Mouse (Mus musculus) lung, embryonic 15.5 days (tissue): Measurements from ENCODE around the gene Gabpa. TPM values are rescaled to one million over a fixed set of nuclear protein-coding genes. Genes with fewer than 3 reads are reported as not detected.

Experiments
- ATAC-seq: fragments of 200-750 bp; cut with Nextera tagmentation; 2 replicates; pipeline ENCODE4 v1.8.0; 2017; ENCODE audit warnings: moderate number of reproducible peaks, borderline replicate concordance; ENCODE audit not compliant: low FRiP score, low TSS enrichment; ENCODE audit errors: extremely low read depth
- H3K27ac ChIP-seq: fragments of 300-500 bp; sonication (generic); 2 replicates; pipeline ENCODE4 v1.5.1; 2015; ENCODE audit warnings: moderate library complexity, mild to moderate bottlenecking, inconsistent platforms
- H3K27me3 ChIP-seq: fragments of 300-500 bp; sonication (generic); 2 replicates; pipeline ENCODE4 v1.6.1; 2015; ENCODE audit warnings: inconsistent platforms
- H3K36me3 ChIP-seq: fragments of 300-500 bp; sonication (generic); 2 replicates; pipeline ENCODE4 v1.6.1; 2015; ENCODE audit warnings: inconsistent platforms
- H3K4me1 ChIP-seq: fragments of 300-500 bp; sonication (generic); 2 replicates; pipeline ENCODE4 v1.6.1; 2015; ENCODE audit warnings: inconsistent platforms
- H3K4me2 ChIP-seq: fragments of 300-500 bp; sonication (generic); 2 replicates; pipeline ENCODE4 v1.6.1; 2015; ENCODE audit warnings: inconsistent platforms, mild to moderate bottlenecking, moderate library complexity
- H3K4me3 ChIP-seq: fragments of 300-500 bp; sonication (generic); 2 replicates; pipeline ENCODE4 v1.5.1; 2015; ENCODE audit warnings: mild to moderate bottlenecking, inconsistent platforms
- H3K9ac ChIP-seq: fragments of 300-500 bp; sonication (generic); 2 replicates; pipeline ENCODE4 v1.6.1; 2015; ENCODE audit warnings: inconsistent platforms
- H3K9me3 ChIP-seq: fragments of 300-500 bp; sonication (generic); 2 replicates; pipeline ENCODE4 v1.6.1; 2016; ENCODE audit warnings: inconsistent platforms
- whole genome bisulfite sequencing: fragments of 180-500 bp; shearing (Covaris S2); methylation state at CpG from one replicate; pipeline ENCODE4 v1.1.7; 2015; 5-methylcytosine and 5-hydroxymethylcytosine counted together
- polyA plus RNA-seq: library from polyadenylated mRNA; unstranded; fragments of >200 nt; fragmentation: Nextera tagmentation; extraction: Ambion mirVana; gene quantifications from 2 replicates; pipeline ENCODE4 v1.2.1, GENCODE M21; 2015

Gene Gabpa
- polyA plus RNA-seq, 1 experiment from 2014 or later = 39.7 TPM

- no peak for ATAC-seq
- Histone ChIP-seq H3K4me2 (no peak overlapping the region), H3K27me3 (no peaks in the 10 kb centered on the region), H3K4me1 (no peaks in the 10 kb centered on the region), H3K9me3 (no peaks in the 10 kb centered on the region), H3K9ac (no peak overlapping the region), H3K27ac (no peak overlapping the region), H3K4me3 (no peak overlapping the region), H3K36me3 (no peaks in the 10 kb centered on the region)
- 76% methylated on average over 8 of the region's 8 CpGs for WGBS
Observed at GRCm38 (mm10) chr16:84873805-84874204, 39.1 kb downstream of the Gabpa start.

GRCm38 (mm10) chr16:84875012-84875717, 40.4 kb downstream of the Gabpa start:
- WGBS = 43% methylated on average over 24 of the region's 24 CpGs
- H3K4me3 ChIP-seq = 0 out of 2 replicates have a peak overlapping the region, but pooled peaks have one; percentile 7
- no peak overlapping the region for H3K27ac ChIP-seq
- H3K4me2 ChIP-seq = peak overlapping the region; percentile 54
- ATAC-seq = peak; percentile 48; the same call in 1 of the 2 replicates
- H3K9me3 ChIP-seq = no peaks in the 10 kb centered on the region
- H3K9ac ChIP-seq = no peak overlapping the region
- H3K4me1 ChIP-seq = no peaks in the 10 kb centered on the region
- H3K36me3 ChIP-seq = no peaks in the 10 kb centered on the region
- no peaks in the 10 kb centered on the region for H3K27me3 ChIP-seq

GRCm38 (mm10) chr16:84875718-84876035, 41.0 kb downstream of the Gabpa start:
- H3K27ac ChIP-seq = no peak overlapping the region
- no peak for ATAC-seq

GRCm38 (mm10) chr16:84876082-84876481, 41.4 kb downstream of the Gabpa start:
- Histone ChIP-seq H3K9ac (no peak overlapping the region), H3K36me3 (no peaks in the 10 kb centered on the region), H3K27ac (no peak overlapping the region), H3K4me3 (no peak overlapping the region), H3K27me3 (no peaks in the 10 kb centered on the region), H3K4me1 (no peaks in the 10 kb centered on the region), H3K4me2 (no peak overlapping the region), H3K9me3 (no peaks in the 10 kb centered on the region)
- no peak for ATAC-seq
- 40% methylated on average over 8 of the region's 8 CpGs for WGBS

More at GRCm38 (mm10) chr16:84875718-84876035, 41.0 kb downstream of the Gabpa start:
- Histone ChIP-seq H3K9me3 (no peaks in the 10 kb centered on the region), H3K4me3 (no peak overlapping the region), H3K27me3 (no peaks in the 10 kb centered on the region), H3K9ac (no peak overlapping the region), H3K4me1 (no peaks in the 10 kb centered on the region), H3K36me3 (no peaks in the 10 kb centered on the region), H3K4me2 (peak overlapping the region; percentile 54)
- 57% methylated on average over 7 of the region's 7 CpGs for WGBS

GRCm38 (mm10) chr16:84879146-84879545, 44.4 kb downstream of the Gabpa start:
- WGBS = 17% methylated on average over 5 of the region's 5 CpGs
- Histone ChIP-seq H3K4me1 (no peaks in the 10 kb centered on the region), H3K27me3 (no peaks in the 10 kb centered on the region), H3K9me3 (no peaks in the 10 kb centered on the region), H3K4me2 (no peak overlapping the region), H3K9ac (no peak overlapping the region), H3K4me3 (no peak overlapping the region), H3K36me3 (no peaks in the 10 kb centered on the region), H3K27ac (no peak overlapping the region)
- ATAC-seq = no peak

- WGBS = 86% methylated on average over 9 of the region's 9 CpGs
- no peak for ATAC-seq
- no peaks in the 10 kb centered on the region for H3K36me3 ChIP-seq
Observed at GRCm38 (mm10) chr16:84881168-84881567, 46.4 kb downstream of the Gabpa start.

GRCm38 (mm10) chr16:84881754-84882321, 47.1 kb downstream of the Gabpa start:
- no peaks in the 10 kb centered on the region for H3K36me3 ChIP-seq
- WGBS = 79% methylated on average over 8 of the region's 8 CpGs
- no peaks in the 10 kb centered on the region for H3K4me1 ChIP-seq

More at GRCm38 (mm10) chr16:84881168-84881567, 46.4 kb downstream of the Gabpa start:
- Histone ChIP-seq H3K9ac (no peak overlapping the region), H3K27ac (no peak overlapping the region), H3K4me1 (no peaks in the 10 kb centered on the region), H3K9me3 (no peaks in the 10 kb centered on the region), H3K27me3 (no peaks in the 10 kb centered on the region), H3K4me2 (no peak overlapping the region), H3K4me3 (no peak overlapping the region)

GRCm38 (mm10) chr16:84884572-84884971, 49.8 kb downstream of the Gabpa start:
- H3K27me3 ChIP-seq = no peaks in the 10 kb centered on the region
- 73% methylated on average over 8 of the region's 8 CpGs for WGBS
- no peak overlapping the region for H3K4me2 ChIP-seq
- no peak overlapping the region for H3K4me3 ChIP-seq
- H3K9me3 ChIP-seq = no peaks in the 10 kb centered on the region
- ATAC-seq = no peak
- no peak overlapping the region for H3K9ac ChIP-seq
- H3K4me1 ChIP-seq = no peaks in the 10 kb centered on the region
- H3K27ac ChIP-seq = no peak overlapping the region
- H3K36me3 ChIP-seq = no peaks in the 10 kb centered on the region

More at GRCm38 (mm10) chr16:84881754-84882321, 47.1 kb downstream of the Gabpa start:
- Histone ChIP-seq H3K9ac (no peak overlapping the region), H3K27me3 (no peaks in the 10 kb centered on the region), H3K27ac (no peak overlapping the region), H3K4me3 (no peak overlapping the region), H3K9me3 (no peaks in the 10 kb centered on the region), H3K4me2 (no peak overlapping the region)
- no peak for ATAC-seq

GRCm38 (mm10) chr16:84902995-84903394, 68.3 kb downstream of the Gabpa start:
- Histone ChIP-seq H3K36me3 (no peaks in the 10 kb centered on the region), H3K4me2 (no peak overlapping the region), H3K4me1 (no peaks in the 10 kb centered on the region), H3K4me3 (no peak overlapping the region), H3K9me3 (no peaks in the 10 kb centered on the region), H3K27me3 (no peaks in the 10 kb centered on the region), H3K27ac (no peak overlapping the region), H3K9ac (no peak overlapping the region)
- WGBS = 90% methylated on average over 4 of the region's 4 CpGs
- ATAC-seq = no peak

- Histone ChIP-seq H3K36me3 (no peaks in the 10 kb centered on the region), H3K4me1 (no peaks in the 10 kb centered on the region), H3K9me3 (no peaks in the 10 kb centered on the region), H3K4me2 (no peak overlapping the region), H3K27me3 (no peaks in the 10 kb centered on the region), H3K27ac (no peak overlapping the region), H3K4me3 (no peak overlapping the region), H3K9ac (no peak overlapping the region)
- WGBS = 82% methylated on average over 8 of the region's 8 CpGs
- ATAC-seq = no peak
Observed at GRCm38 (mm10) chr16:84911477-84912165, 76.9 kb downstream of the Gabpa start.
